Mouse (Mus musculus): ENCODE measurements around the gene Sec23a. TPM values are rescaled to one million over a fixed set of nuclear protein-coding genes. Genes with fewer than 3 reads are reported as not detected.
"Not testable (repeated sequence)": the region's sequence is repeated elsewhere in the genome, so short reads cannot be mapped to it uniquely, and the experiment has no call there.

Gene Sec23a
- polyA plus RNA-seq, 1 experiment from 2014 or later = 47.3 TPM

- in situ Hi-C loops (cut with MboI; ENCODE audit: low pct_unique_long_range_greater_than_20kb) = no loop called here
- ChIA-PET CTCF (no interaction called here), POLR2A (no interaction called here)
- DNase-seq (ENCODE audit: low read depth, low spot score) (no peak), ATAC-seq (no peak)
- H3K27me3 ChIP-seq = no peaks in the 10 kb centered on the region
- TF ChIP-seq CTCF (IDR thresholded peaks at IDR 0.05) = no peak
Measured at GRCm38 (mm10) chr12:58985766-58986165, 26.1 kb downstream of the Sec23a start.

DNA sequence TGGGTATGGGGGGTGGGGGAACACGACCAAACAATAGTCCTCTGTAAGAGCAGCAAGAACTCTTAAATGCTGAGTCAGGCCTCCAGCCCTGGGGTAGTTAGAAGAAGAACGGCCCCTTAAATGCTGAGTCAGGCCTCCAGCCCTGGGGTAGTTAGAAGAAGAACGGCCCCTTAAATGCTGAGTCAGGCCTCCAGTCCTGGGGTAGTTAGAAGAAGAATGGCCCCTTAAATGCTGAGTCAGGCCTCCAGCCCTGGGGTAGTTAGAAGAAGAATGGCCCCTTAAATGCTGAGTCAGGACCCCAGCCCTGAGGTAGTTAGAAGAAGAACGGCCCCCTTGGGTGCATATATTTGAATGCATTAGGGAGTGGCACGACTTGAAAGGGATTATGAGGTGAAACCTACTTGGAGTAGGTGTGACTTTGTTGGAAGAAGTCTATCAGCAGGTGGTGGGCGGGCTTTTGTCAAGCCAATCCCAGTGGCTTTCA lies 30.6 kb downstream of the Sec23a start:
- H3K27me3 ChIP-seq; DNase-seq (ENCODE audit: low read depth, low spot score); CTCF ChIA-PET; in situ Hi-C loops (cut with MboI; ENCODE audit: low pct_unique_long_range_greater_than_20kb); POLR2A ChIA-PET; ATAC-seq: not testable (repeated sequence)

GRCm38 (mm10) chr12:58976966-58977365 lies 34.9 kb downstream of the Sec23a start:
- DNase-seq (ENCODE audit: low read depth, low spot score) = no peak

GRCm38 (mm10) chr12:58964583-58964982 lies 47.2 kb downstream of the Sec23a start:
- CTCF ChIA-PET = interaction anchor here (0.7 to 2.8 kb wide), 2 partner anchors 13 to 18 kb away, joined by 3 to 11 read pairs; no protein-coding TSS in a partner anchor
- in situ Hi-C loops (cut with MboI; ENCODE audit: low pct_unique_long_range_greater_than_20kb) = no loop called here
- no peak for ATAC-seq
- no peaks in the 10 kb centered on the region for H3K27me3 ChIP-seq
- no peak for DNase-seq (ENCODE audit: low read depth, low spot score)
- POLR2A ChIA-PET = no interaction called here
- TF ChIP-seq CTCF (IDR thresholded peaks at IDR 0.05) = peak; percentile 78

More at GRCm38 (mm10) chr12:58976966-58977365, 34.9 kb downstream of the Sec23a start:
- ChIA-PET CTCF (interaction anchor here (1.0 to 1.7 kb wide), 3 partner anchors 10 to 35 kb away, joined by 3 to 6 read pairs (median 4); partner anchors contain the start of gene Sec23a), POLR2A (no interaction called here)
- TF ChIP-seq CTCF (IDR thresholded peaks at IDR 0.05) = peak; percentile 32
- in situ Hi-C loops (cut with MboI; ENCODE audit: low pct_unique_long_range_greater_than_20kb) = no loop called here
- no peak for ATAC-seq
- H3K27me3 ChIP-seq = no peaks in the 10 kb centered on the region

- CTCF ChIA-PET = no interaction called here
- DNase-seq (ENCODE audit: low read depth, low spot score) (no peak), ATAC-seq (no peak)
- POLR2A ChIA-PET = no interaction called here
- in situ Hi-C loops (cut with MboI; ENCODE audit: low pct_unique_long_range_greater_than_20kb) = no loop called here
- TF ChIP-seq CTCF (IDR thresholded peaks at IDR 0.05) = no peak
- no peaks in the 10 kb centered on the region for H3K27me3 ChIP-seq
Measured at GRCm38 (mm10) chr12:58960844-58961243, 51.0 kb downstream of the Sec23a start.

- in situ Hi-C loops (cut with MboI; ENCODE audit: low pct_unique_long_range_greater_than_20kb) = no loop called here
- ATAC-seq = no peak
- no peak for DNase-seq (ENCODE audit: low read depth, low spot score)
- H3K27me3 ChIP-seq = peaks cover 5% of the 10 kb centered on the region
- POLR2A ChIA-PET = no interaction called here
- CTCF ChIA-PET = no interaction called here
- TF ChIP-seq CTCF (IDR thresholded peaks at IDR 0.05) = no peak
Measured at GRCm38 (mm10) chr12:58956624-58957023, 55.2 kb downstream of the Sec23a start.

DNA sequence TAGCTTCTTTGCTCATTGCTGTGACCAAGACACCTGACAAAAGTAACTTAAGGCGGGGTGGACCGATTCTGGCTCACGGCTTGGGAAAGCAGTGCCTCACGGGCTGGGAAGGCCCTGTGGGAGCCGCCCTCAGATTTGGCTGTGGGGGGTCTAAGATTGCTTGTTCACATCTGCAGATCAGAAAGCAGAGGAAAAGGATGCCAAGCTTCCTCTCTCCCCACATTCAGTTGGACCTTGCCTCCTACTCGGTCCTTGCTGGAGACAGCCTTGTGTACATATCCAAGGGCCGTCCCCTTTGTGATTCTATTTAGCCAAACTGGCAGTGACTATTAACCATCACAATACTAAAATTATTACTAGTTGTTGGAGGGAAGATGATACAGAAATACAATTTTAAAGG lies 55.7 kb downstream of the Sec23a start:
- H3K27me3 ChIP-seq = peaks cover 5% of the 10 kb centered on the region
- TF ChIP-seq CTCF (IDR thresholded peaks at IDR 0.05) = no peak
- ATAC-seq (no peak), DNase-seq (ENCODE audit: low read depth, low spot score) (no peak)
- CTCF ChIA-PET = no interaction called here
- in situ Hi-C loops (cut with MboI; ENCODE audit: low pct_unique_long_range_greater_than_20kb) = no loop called here
- POLR2A ChIA-PET = no interaction called here

DNA sequence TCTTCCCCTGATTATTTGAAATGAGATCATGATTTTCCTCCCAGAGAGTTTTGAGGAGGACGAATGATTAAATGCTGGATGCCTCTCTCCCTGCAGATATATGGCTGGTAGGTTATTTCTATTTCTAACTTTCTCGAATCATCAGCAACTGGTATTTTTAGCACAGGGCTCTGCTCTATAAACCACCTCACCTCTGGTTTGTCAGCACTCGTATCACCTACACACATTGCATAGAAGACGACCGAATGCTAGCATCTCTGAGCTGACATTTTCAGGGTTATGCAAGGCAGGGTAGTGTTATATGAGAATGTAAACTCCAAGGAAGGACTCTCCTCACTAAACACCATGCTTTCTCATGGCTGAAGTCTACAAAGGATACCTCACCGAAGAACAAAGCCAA lies 63.9 kb downstream of the Sec23a start:
- in situ Hi-C loops (cut with MboI; ENCODE audit: low pct_unique_long_range_greater_than_20kb) = loop anchor here (25.0 kb wide), 1 partner anchor 1661 kb away; no protein-coding TSS in a partner anchor
- POLR2A ChIA-PET = no interaction called here
- DNase-seq (ENCODE audit: low read depth, low spot score) = no peak
- TF ChIP-seq CTCF (IDR thresholded peaks at IDR 0.05) = no peak
- CTCF ChIA-PET = interaction anchor here (1.1 to 2.1 kb wide), 5 partner anchors 17 to 1136 kb away, joined by 3 to 11 read pairs (median 5); no protein-coding TSS in a partner anchor
- ATAC-seq = no peak
- peaks cover 5% of the 10 kb centered on the region for H3K27me3 ChIP-seq

DNA sequence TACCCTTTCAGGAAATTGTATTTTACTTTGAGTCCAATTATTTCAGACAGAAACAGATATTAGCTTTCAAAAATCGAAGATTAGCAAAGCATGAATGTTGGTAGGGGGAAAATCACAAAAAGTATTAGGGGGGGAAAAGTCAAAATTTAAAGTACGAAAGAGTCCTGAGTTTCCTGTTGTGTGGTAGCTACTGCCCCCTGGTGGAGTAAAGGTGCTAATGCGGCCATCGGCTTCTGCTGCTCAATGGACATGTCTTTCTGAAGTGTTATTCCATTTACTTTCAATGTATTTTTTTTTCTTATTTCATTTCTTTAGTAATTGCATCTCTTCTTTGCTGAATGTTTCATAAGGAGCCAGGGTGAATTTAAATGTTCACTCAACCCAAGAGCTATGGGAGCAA lies 64.6 kb downstream of the Sec23a start:
- peaks cover 9% of the 10 kb centered on the region for H3K27me3 ChIP-seq
- no peak for DNase-seq (ENCODE audit: low read depth, low spot score)
- in situ Hi-C loops (cut with MboI; ENCODE audit: low pct_unique_long_range_greater_than_20kb) = loop anchor here (25.0 kb wide), 1 partner anchor 1660 kb away; no protein-coding TSS in a partner anchor
- POLR2A ChIA-PET = no interaction called here
- no peak for ATAC-seq
- CTCF ChIA-PET = interaction anchor here (0.6 to 2.1 kb wide), 9 partner anchors 10 to 1136 kb away, joined by 3 to 11 read pairs (median 5); no protein-coding TSS in a partner anchor
- peak; percentile 93 for TF ChIP-seq CTCF (IDR thresholded peaks at IDR 0.05)

DNA sequence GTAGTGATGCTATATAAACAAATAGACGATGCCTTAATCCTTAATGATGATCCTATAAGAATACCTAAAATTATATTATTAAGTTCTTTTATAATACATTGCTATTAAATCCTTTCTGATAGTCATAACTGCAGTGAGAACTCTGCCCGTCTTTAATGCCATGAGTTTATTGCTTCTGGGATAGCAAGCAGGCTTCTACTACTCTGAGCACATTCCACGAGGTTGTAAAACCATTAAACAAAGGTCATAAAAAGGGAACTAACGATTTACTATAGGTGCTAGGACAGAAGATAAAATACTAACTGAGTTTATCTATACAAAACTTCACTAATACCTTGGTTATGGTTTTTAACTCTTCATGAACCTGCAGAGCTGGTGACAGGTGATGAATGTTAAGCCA lies 69.3 kb downstream of the Sec23a start:
- in situ Hi-C loops (cut with MboI; ENCODE audit: low pct_unique_long_range_greater_than_20kb) = loop anchor here (5.0 to 25.0 kb wide), 2 partner anchors 1110 to 1655 kb away; no protein-coding TSS in a partner anchor
- POLR2A ChIA-PET = no interaction called here
- TF ChIP-seq CTCF (IDR thresholded peaks at IDR 0.05) = no peak
- DNase-seq (ENCODE audit: low read depth, low spot score) (no peak), ATAC-seq (no peak)
- CTCF ChIA-PET = no interaction called here
- peaks cover 7% of the 10 kb centered on the region for H3K27me3 ChIP-seq

DNA sequence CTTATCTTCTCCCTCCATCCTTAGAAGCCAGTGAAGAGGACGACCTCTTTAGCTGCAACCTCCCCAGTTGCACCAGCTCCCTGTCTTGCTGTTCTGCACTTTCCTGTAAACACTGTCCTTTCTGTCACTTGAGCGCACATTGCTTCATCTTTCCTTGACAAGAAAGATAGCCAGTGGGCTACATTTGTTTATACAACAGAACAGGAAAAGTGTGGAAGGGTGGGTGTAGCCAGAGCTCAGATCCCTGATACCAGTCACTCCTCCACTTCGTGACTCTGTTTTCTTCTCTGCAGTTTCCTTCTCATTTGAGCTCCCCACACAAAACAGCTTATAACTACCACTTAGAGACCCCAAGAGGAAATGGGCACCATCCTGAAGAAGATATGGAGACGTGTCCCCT lies 77.2 kb downstream of the Sec23a start:
- no peak for TF ChIP-seq CTCF (IDR thresholded peaks at IDR 0.05)
- H3K27me3 ChIP-seq = peaks cover 22% of the 10 kb centered on the region
- CTCF ChIA-PET = interaction anchor here (1.4 to 2.0 kb wide), 2 partner anchors 9 to 12 kb away, joined by 3 to 8 read pairs; no protein-coding TSS in a partner anchor
- in situ Hi-C loops (cut with MboI; ENCODE audit: low pct_unique_long_range_greater_than_20kb) = loop anchor here (25.0 kb wide), 1 partner anchor 1647 kb away; no protein-coding TSS in a partner anchor
- no peak for ATAC-seq
- no peak for DNase-seq (ENCODE audit: low read depth, low spot score)
- POLR2A ChIA-PET = no interaction called here

Data from Patski (cell line).